Mouse (Mus musculus) intestine, embryonic 16.5 days (tissue): Measurements from ENCODE around the gene Rora. TPM values are rescaled to one million over a fixed set of nuclear protein-coding genes. Genes with fewer than 3 reads are reported as not detected.

Experiments
- ATAC-seq: fragments of 200-750 bp; cut with Nextera tagmentation; 2 replicates; pipeline ENCODE4 v1.8.0; 2017; ENCODE audit warnings: moderate TSS enrichment, moderate library complexity
- H3K27ac ChIP-seq: fragments of 300-500 bp; sonication (generic); 2 replicates; pipeline ENCODE4 v1.5.1; 2014; ENCODE audit warnings: mild to moderate bottlenecking, low read length
- H3K27me3 ChIP-seq: fragments of 300-500 bp; sonication (generic); replicated peaks from 2 replicates; pipeline ENCODE4 v1.6.1; 2014; ENCODE audit warnings: low read length, control low read depth, mixed read lengths; ENCODE audit not compliant: control insufficient read depth, insufficient read depth
- H3K36me3 ChIP-seq: fragments of 300-500 bp; sonication (generic); 2 replicates; pipeline ENCODE4 v1.6.1; 2014; ENCODE audit warnings: low read length, control low read depth; ENCODE audit not compliant: control insufficient read depth, insufficient read depth
- H3K4me1 ChIP-seq: fragments of 300-500 bp; sonication (generic); 2 replicates; pipeline ENCODE4 v1.6.1; 2014; ENCODE audit warnings: low read length, control low read depth, mixed read lengths; ENCODE audit not compliant: control insufficient read depth, insufficient read depth
- H3K4me2 ChIP-seq: fragments of 300-500 bp; sonication (generic); 2 replicates; pipeline ENCODE4 v1.6.1; 2014; ENCODE audit warnings: low read depth, low read length, control low read depth
- H3K4me3 ChIP-seq: fragments of 300-500 bp; sonication (generic); 2 replicates; pipeline ENCODE4 v1.5.1; 2014; ENCODE audit warnings: mild to moderate bottlenecking, low read length
- H3K9ac ChIP-seq: fragments of 300-500 bp; sonication (generic); 2 replicates; pipeline ENCODE4 v1.6.1; 2014; ENCODE audit warnings: low read depth, low read length
- H3K9me3 ChIP-seq: fragments of 300-500 bp; sonication (generic); 2 replicates; pipeline ENCODE4 v1.6.1; 2016; ENCODE audit warnings: low read length, control low read depth; ENCODE audit not compliant: control insufficient read depth
- WGBS: fragments of 180-500 bp; shearing (Covaris S2); extraction: QIAGEN DNeasy Blood & Tissue Kit; methylation state at CpG from one replicate; pipeline ENCODE4 v1.1.7; 2014; 5-methylcytosine and 5-hydroxymethylcytosine counted together
- polyA plus RNA-seq: library from polyadenylated mRNA; unstranded; fragments of >200 nt; fragmentation: Nextera tagmentation; extraction: Ambion mirVana; gene quantifications from 2 replicates; pipeline ENCODE4 v1.2.1, GENCODE M21; 2015

Gene Rora
- polyA plus RNA-seq, 1 experiment from 2014 or later = 4.5 TPM

DNA sequence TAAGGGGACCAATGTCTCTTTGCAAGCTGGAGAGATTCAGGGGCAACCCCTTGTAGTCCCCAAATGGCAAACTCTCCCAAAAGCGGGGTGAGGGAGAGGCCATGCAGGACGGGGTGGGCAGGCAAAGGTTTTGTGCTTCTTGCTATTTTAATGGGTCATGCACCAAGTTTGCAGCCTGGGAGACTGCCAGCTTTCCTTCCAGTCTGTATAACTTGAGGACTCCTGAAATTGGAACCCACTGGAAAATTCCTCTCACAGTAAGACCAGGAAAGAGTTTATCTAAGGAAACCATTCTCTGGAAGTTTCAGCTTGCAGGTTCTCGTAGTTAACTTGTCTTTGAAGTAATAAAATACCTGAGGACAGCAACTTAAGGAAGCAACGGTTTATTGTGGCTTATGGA is 326.5 kb downstream of the Rora start:
- ATAC-seq = no peak
- Histone ChIP-seq H3K4me3 (no peak overlapping the region), H3K36me3 (no peaks in the 10 kb centered on the region), H3K27ac (no peak overlapping the region), H3K9me3 (no peaks in the 10 kb centered on the region), H3K27me3 (no peaks in the 10 kb centered on the region), H3K9ac (no peak overlapping the region), H3K4me1 (no peaks in the 10 kb centered on the region), H3K4me2 (no peak overlapping the region)
- WGBS = 65% methylated on average over 4 of the region's 4 CpGs

- no peak overlapping the region for H3K4me3 ChIP-seq
- no peaks in the 10 kb centered on the region for H3K9me3 ChIP-seq
- H3K36me3 ChIP-seq = no peaks in the 10 kb centered on the region
- H3K9ac ChIP-seq = no peak overlapping the region
- no peak overlapping the region for H3K4me2 ChIP-seq
- ATAC-seq = no peak
- WGBS = 87% methylated on average over 6 of the region's 6 CpGs
- no peak overlapping the region for H3K27ac ChIP-seq
- H3K27me3 ChIP-seq = no peaks in the 10 kb centered on the region
- H3K4me1 ChIP-seq = no peaks in the 10 kb centered on the region
Measured at GRCm38 (mm10) chr9:68985046-68985445, 331.5 kb downstream of the Rora start.

GRCm38 (mm10) chr9:68985796-68986195 is 332.2 kb downstream of the Rora start:
- Histone ChIP-seq H3K4me1 (no peaks in the 10 kb centered on the region), H3K9me3 (no peaks in the 10 kb centered on the region), H3K27ac (no peak overlapping the region), H3K4me2 (no peak overlapping the region), H3K27me3 (no peaks in the 10 kb centered on the region), H3K9ac (no peak overlapping the region), H3K4me3 (no peak overlapping the region), H3K36me3 (no peaks in the 10 kb centered on the region)
- WGBS = 78% methylated on average over 3 of the region's 3 CpGs
- ATAC-seq = no peak

DNA sequence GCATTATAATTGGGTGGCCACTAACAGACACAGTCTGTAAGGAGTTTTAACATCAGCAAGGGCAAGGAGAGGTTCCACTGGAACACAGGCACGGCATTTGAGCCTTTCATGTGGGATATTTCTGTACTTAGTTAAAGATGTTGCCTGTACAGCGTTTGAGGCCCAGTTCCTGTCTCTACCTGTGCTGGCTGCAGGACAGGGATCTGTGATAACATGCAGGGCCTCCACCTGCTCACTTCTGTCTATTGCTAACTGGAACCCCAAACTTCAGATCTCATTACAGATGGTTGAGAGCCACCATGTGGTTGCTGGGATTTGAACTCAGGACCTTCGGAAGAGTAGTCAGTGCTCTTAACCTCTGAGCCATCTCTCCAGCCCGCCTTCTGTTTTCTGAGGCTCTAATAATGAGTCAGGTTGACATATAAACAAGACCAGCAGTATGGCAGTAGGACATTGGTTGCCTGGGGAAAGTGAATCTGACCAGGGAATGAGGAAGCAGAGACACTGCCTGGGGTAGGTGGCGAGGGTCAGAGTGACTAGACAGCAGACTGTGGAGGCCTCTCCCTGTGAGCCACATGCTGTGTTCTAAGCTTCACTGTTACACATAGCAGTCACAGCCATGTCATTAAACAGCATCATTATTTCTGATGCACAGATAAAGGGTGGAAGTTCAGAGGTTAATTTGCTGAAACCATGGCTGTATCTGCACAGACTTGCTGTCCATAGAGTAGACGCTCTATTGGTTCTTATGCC is 333.9 kb downstream of the Rora start:
- H3K27ac ChIP-seq = no peak overlapping the region
- no peak for ATAC-seq

GRCm38 (mm10) chr9:68988162-68988911 is 334.8 kb downstream of the Rora start:
- ATAC-seq = no peak
- Histone ChIP-seq H3K27ac (no peak overlapping the region), H3K9me3 (no peaks in the 10 kb centered on the region), H3K4me2 (no peak overlapping the region), H3K36me3 (no peaks in the 10 kb centered on the region), H3K9ac (no peak overlapping the region), H3K4me1 (no peaks in the 10 kb centered on the region), H3K4me3 (no peak overlapping the region), H3K27me3 (no peaks in the 10 kb centered on the region)
- 74% methylated on average over 13 of the region's 13 CpGs for WGBS

More for the DNA sequence above, 333.9 kb downstream of the Rora start:
- H3K36me3 ChIP-seq = no peaks in the 10 kb centered on the region
- H3K27me3 ChIP-seq = no peaks in the 10 kb centered on the region
- no peak overlapping the region for H3K9ac ChIP-seq
- no peaks in the 10 kb centered on the region for H3K4me1 ChIP-seq
- no peak overlapping the region for H3K4me3 ChIP-seq
- 77% methylated on average over 6 of the region's 6 CpGs for WGBS
- H3K4me2 ChIP-seq = no peak overlapping the region
- H3K9me3 ChIP-seq = no peaks in the 10 kb centered on the region

DNA sequence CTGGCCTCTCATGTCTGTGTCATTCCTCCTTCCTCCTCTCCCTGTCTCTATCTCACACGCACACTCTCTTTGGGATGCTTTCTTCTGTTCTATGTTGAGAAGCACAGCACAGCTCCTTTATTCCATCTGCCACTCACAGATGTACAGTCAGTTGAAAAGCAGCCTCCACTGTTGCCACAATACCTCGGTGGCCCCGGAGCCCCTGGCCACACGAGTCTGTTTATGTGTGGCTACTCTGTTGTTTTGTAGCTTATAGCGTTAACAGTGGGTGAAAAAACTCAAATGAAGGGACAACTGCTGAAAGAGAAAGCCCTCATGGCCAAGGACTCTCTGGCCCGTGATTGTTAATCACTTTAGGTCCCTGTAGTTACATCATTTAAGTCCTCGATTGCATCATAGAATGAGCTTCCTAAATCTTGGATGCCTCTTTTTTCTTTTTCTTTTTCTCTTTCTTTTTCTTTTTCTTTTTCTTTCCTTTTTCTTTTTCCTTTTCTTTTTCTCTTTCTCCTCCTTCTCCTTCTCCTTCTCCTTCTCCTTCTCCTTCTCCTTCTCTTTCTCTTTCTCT is 336.4 kb downstream of the Rora start:
- H3K27me3 ChIP-seq = no peaks in the 10 kb centered on the region
- WGBS = 72% methylated on average over 7 of the region's 7 CpGs
- H3K4me3 ChIP-seq = no peak overlapping the region
- no peak overlapping the region for H3K27ac ChIP-seq
- no peak overlapping the region for H3K9ac ChIP-seq
- ATAC-seq = no peak
- no peaks in the 10 kb centered on the region for H3K36me3 ChIP-seq
- H3K4me2 ChIP-seq = no peak overlapping the region
- no peaks in the 10 kb centered on the region for H3K4me1 ChIP-seq
- no peaks in the 10 kb centered on the region for H3K9me3 ChIP-seq

DNA sequence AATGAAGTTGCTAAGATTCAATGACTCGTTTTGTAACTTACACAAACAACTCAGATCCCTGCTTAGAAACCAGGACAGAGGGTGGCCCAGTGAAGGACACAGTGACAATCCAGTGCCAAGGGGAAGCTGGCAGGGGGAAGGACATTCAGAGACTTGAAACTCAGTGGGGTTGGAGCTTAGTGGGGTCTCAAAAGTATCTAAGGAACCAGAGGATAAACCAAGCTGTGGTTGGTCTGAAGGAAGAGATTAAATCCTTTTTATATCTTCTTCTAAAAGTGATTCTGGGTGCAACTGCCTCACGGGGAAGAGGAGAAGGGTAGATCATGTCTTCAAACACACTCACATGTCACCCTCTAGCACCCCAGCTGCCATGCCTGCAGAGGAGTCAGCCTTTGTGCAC is 340.3 kb downstream of the Rora start:
- H3K9ac ChIP-seq = no peak overlapping the region
- no peak overlapping the region for H3K4me3 ChIP-seq
- 68% methylated on average over 2 of the region's 2 CpGs for WGBS
- H3K27ac ChIP-seq = no peak overlapping the region
- H3K36me3 ChIP-seq = no peaks in the 10 kb centered on the region
- H3K4me1 ChIP-seq = no peaks in the 10 kb centered on the region
- no peak for ATAC-seq
- no peaks in the 10 kb centered on the region for H3K27me3 ChIP-seq
- H3K4me2 ChIP-seq = no peak overlapping the region
- no peaks in the 10 kb centered on the region for H3K9me3 ChIP-seq

- Histone ChIP-seq H3K4me2 (no peak overlapping the region), H3K4me3 (no peak overlapping the region), H3K9ac (no peak overlapping the region), H3K36me3 (no peaks in the 10 kb centered on the region), H3K9me3 (no peaks in the 10 kb centered on the region), H3K4me1 (no peaks in the 10 kb centered on the region), H3K27ac (no peak overlapping the region), H3K27me3 (no peaks in the 10 kb centered on the region)
- no peak for ATAC-seq
- 84% methylated on average over 9 of the region's 9 CpGs for WGBS
Measured at GRCm38 (mm10) chr9:68998961-68999360, 345.4 kb downstream of the Rora start.

- Histone ChIP-seq H3K9me3 (no peaks in the 10 kb centered on the region), H3K27me3 (no peaks in the 10 kb centered on the region), H3K4me2 (no peak overlapping the region), H3K27ac (no peak overlapping the region), H3K4me1 (no peaks in the 10 kb centered on the region), H3K36me3 (no peaks in the 10 kb centered on the region), H3K4me3 (no peak overlapping the region), H3K9ac (no peak overlapping the region)
- 78% methylated on average over 9 of the region's 9 CpGs for WGBS
- no peak for ATAC-seq
Measured at GRCm38 (mm10) chr9:69004514-69004913, 350.9 kb downstream of the Rora start.
